Mouse (Mus musculus): ENCODE measurements around the gene B3gnt8. TPM values are rescaled to one million over a fixed set of nuclear protein-coding genes. Genes with fewer than 3 reads are reported as not detected.

The B3gnt8 gene
- total and polyA plus RNA-seq, 3 experiments = 0.46 to 1.6 TPM; not detected in 1

- H3K9ac ChIP-seq (ENCODE audit: control insufficient read depth, low read depth, low read length, poor library complexity, severe bottlenecking) = no peak overlapping the region
- DNase-seq (ENCODE audit: low read depth, low spot score) = no peak
- H3K27ac ChIP-seq (ENCODE audit: control insufficient read depth, low read depth, low read length) = no peak overlapping the region
- H3K27me3 ChIP-seq (ENCODE audit: control insufficient read depth in 1 of 2, insufficient read depth in 2 of 2, low read length in 2 of 2) = no peaks in the 10 kb centered on the region
- H3K4me3 ChIP-seq (ENCODE audit: control insufficient read depth in 1 of 2, insufficient read depth in 1 of 2, low read depth in 2 of 2, low read length in 2 of 2) = no peak overlapping the region
- no peaks in the 10 kb centered on the region for H3K4me1 ChIP-seq (ENCODE audit: control insufficient read depth in 1 of 2, insufficient read depth in 2 of 2, low read length in 2 of 2)
- no peaks in the 10 kb centered on the region for H3K79me2 ChIP-seq (ENCODE audit: control insufficient read depth, insufficient read depth, low read length, poor library complexity)
- no peaks in the 10 kb centered on the region for H3K36me3 ChIP-seq (ENCODE audit: control insufficient read depth in 1 of 2, insufficient read depth in 2 of 2, low read length in 2 of 2)
- TF ChIP-seq GABPA (IDR thresholded peaks at IDR 0.05; ENCODE audit: low read depth, low read length) = no peak
- TF ChIP-seq CHD2 (IDR thresholded peaks at IDR 0.05; ENCODE audit: low read length) = no peak
- no peak for TF ChIP-seq CTCF (IDR thresholded peaks at IDR 0.05 in 2 of 3, conservative IDR thresholded peaks at IDR 0.05 in 1 of 3; ENCODE audit: control insufficient read depth in 1 of 3, insufficient read depth in 1 of 3, low read depth in 2 of 3, low read length in 3 of 3, poor library complexity in 1 of 3, severe bottlenecking in 1 of 3)
- TF ChIP-seq TCF12 (IDR thresholded peaks at IDR 0.05; ENCODE audit: low read depth, low read length) = no peak
- no peak for TF ChIP-seq NRF1 (IDR thresholded peaks at IDR 0.05; ENCODE audit: insufficient read depth, low read depth, low read length, poor library complexity, severe bottlenecking)
- TF ChIP-seq ELF1 (IDR thresholded peaks at IDR 0.05; ENCODE audit: low read depth, low read length) = no peak
- no peak for TF ChIP-seq POLR2AphosphoS5 (IDR thresholded peaks at IDR 0.05; ENCODE audit: borderline replicate concordance, low read depth, low read length)
- TF ChIP-seq MXI1 (IDR thresholded peaks at IDR 0.05; ENCODE audit: low read depth, low read length) = no peak
- TF ChIP-seq CHD1 (IDR thresholded peaks at IDR 0.05; ENCODE audit: low read depth, low read length) = no peak
- TF ChIP-seq MYC (IDR thresholded peaks at IDR 0.05; ENCODE audit: low read depth, low read length) = no peak
- TF ChIP-seq ETS1 (IDR thresholded peaks at IDR 0.05; ENCODE audit: low read depth, low read length) = no peak
- TF ChIP-seq MEF2A (IDR thresholded peaks at IDR 0.05; ENCODE audit: extremely low read depth, insufficient replicate concordance, low read depth, low read length, poor library complexity, severe bottlenecking) = no peak
- TF ChIP-seq RCOR1 (IDR thresholded peaks at IDR 0.05; ENCODE audit: low read depth, low read length) = no peak
- TF ChIP-seq ZC3H11A (IDR thresholded peaks at IDR 0.05; ENCODE audit: low read depth, low read length) = no peak
- TF ChIP-seq TBP (IDR thresholded peaks at IDR 0.05; ENCODE audit: low read depth, low read length) = no peak
- H3K9me3 ChIP-seq (replicated peaks; ENCODE audit: insufficient read depth, low read length) = no peaks in the 10 kb centered on the region
Measured at GRCm38 (mm10) chr7:25579441-25579840, 47.0 kb upstream of the B3gnt8 start.

- Histone ChIP-seq H3K79me2 (ENCODE audit: control insufficient read depth, insufficient read depth, low read length, poor library complexity) (no peaks in the 10 kb centered on the region), H3K9ac (ENCODE audit: control insufficient read depth, low read depth, low read length, poor library complexity, severe bottlenecking) (no peak overlapping the region), H3K4me1 (ENCODE audit: control insufficient read depth in 1 of 2, insufficient read depth in 2 of 2, low read length in 2 of 2) (no peaks in the 10 kb centered on the region), H3K4me3 (ENCODE audit: control insufficient read depth in 1 of 2, insufficient read depth in 1 of 2, low read depth in 2 of 2, low read length in 2 of 2) (no peak overlapping the region), H3K27ac (ENCODE audit: control insufficient read depth, low read depth, low read length) (no peak overlapping the region), H3K36me3 (ENCODE audit: control insufficient read depth in 1 of 2, insufficient read depth in 2 of 2, low read length in 2 of 2) (no peaks in the 10 kb centered on the region), H3K9me3 (replicated peaks; ENCODE audit: insufficient read depth, low read length) (no peaks in the 10 kb centered on the region), H3K27me3 (ENCODE audit: control insufficient read depth in 1 of 2, insufficient read depth in 2 of 2, low read length in 2 of 2) (no peaks in the 10 kb centered on the region)
- DNase-seq (ENCODE audit: low read depth, low spot score) = no peak
- TF ChIP-seq ZC3H11A (IDR thresholded peaks at IDR 0.05; ENCODE audit: low read depth, low read length) (no peak), ZNF384 (IDR thresholded peaks at IDR 0.05; ENCODE audit: low read depth, low read length) (no peak), POLR2A (IDR thresholded peaks at IDR 0.05; ENCODE audit: control insufficient read depth in 1 of 2, insufficient read depth in 1 of 2, low read depth in 1 of 2, low read length in 2 of 2, poor library complexity in 1 of 2) (no peak), E2F4 (IDR thresholded peaks at IDR 0.05; ENCODE audit: borderline replicate concordance, low read depth, low read length) (no peak), MYC (IDR thresholded peaks at IDR 0.05; ENCODE audit: low read depth, low read length) (no peak), MEF2A (IDR thresholded peaks at IDR 0.05; ENCODE audit: extremely low read depth, insufficient replicate concordance, low read depth, low read length, poor library complexity, severe bottlenecking) (no peak), CHD2 (IDR thresholded peaks at IDR 0.05; ENCODE audit: low read length) (no peak)
Measured at GRCm38 (mm10) chr7:25582301-25582810, 44.1 kb upstream of the B3gnt8 start.
